In genomic region chr10:40177323-40177962, GRCm38 (mm10) we compare ENCODE assay signal across 9 mouse cellular contexts. TPM values are rescaled to one million over a fixed set of nuclear protein-coding genes. Genes with fewer than 3 reads are reported as not detected.
A peak's percentile ranks its signal among the peaks of the same experiment; 100 is the strongest.
DNase-seq lines count a peak whose midpoint lies in the region; ATAC-seq lines count a peak whose summit lies in the region.
"Had no signal": no experiment of that assay in that cellular context is flagged by ENCODE, and none has a peak within 500 bp of the region (broad histone marks: within the 10 kb centered on the region; RNA-seq: fewer than 3 reads in every experiment).

No protein-coding gene starts in this region.

- H3K4me2 ChIP-seq in kidney, embryonic 16.5 days (replicated peaks; ENCODE audit: low read depth, low read length), result no peak overlapping the region
- H3K4me2 ChIP-seq in forebrain, embryonic 13.5 days, result no peak overlapping the region

- intact Hi-C loops in gastrocnemius, postnatal 36 days (cut with DNase I), result no loop called here

- 48% methylated on average over 6 of the region's 6 CpGs for WGBS in kidney, embryonic 16.5 days
- WGBS in forebrain, embryonic 13.5 days, result 50% methylated on average over 6 of the region's 6 CpGs

- no peaks in the 10 kb centered on the region for H3K36me3 ChIP-seq in kidney, embryonic 16.5 days (ENCODE audit: insufficient read depth, low read length)
- H3K36me3 ChIP-seq in forebrain, embryonic 13.5 days (ENCODE audit: poor library complexity, severe bottlenecking), result no peaks in the 10 kb centered on the region

- no peaks in the 10 kb centered on the region for H3K9me3 ChIP-seq in kidney, embryonic 16.5 days (ENCODE audit: low read length)
- H3K9me3 ChIP-seq in forebrain, embryonic 13.5 days (replicated peaks), result no peaks in the 10 kb centered on the region

- no peak overlapping the region for H3K9ac ChIP-seq in kidney, embryonic 16.5 days (replicated peaks; ENCODE audit: low read length)
- H3K9ac ChIP-seq in forebrain, embryonic 13.5 days, result no peak overlapping the region

- H3K27ac ChIP-seq in kidney, embryonic 16.5 days (ENCODE audit: low read length), result no peak overlapping the region
- H3K27ac ChIP-seq in forebrain, embryonic 13.5 days, result no peak overlapping the region
- H3K27ac ChIP-seq: kidney, postnatal 0 days had no signal

- H3K27me3 ChIP-seq in kidney, embryonic 16.5 days (ENCODE audit: insufficient read depth, low read length), result no peaks in the 10 kb centered on the region
- no peaks in the 10 kb centered on the region for H3K27me3 ChIP-seq in forebrain, embryonic 13.5 days

- no peak overlapping the region for H3K4me3 ChIP-seq in kidney, embryonic 16.5 days (ENCODE audit: low read length)
- H3K4me3 ChIP-seq in forebrain, embryonic 13.5 days, result no peak overlapping the region

- ATAC-seq in kidney, embryonic 16.5 days (ENCODE audit: low FRiP score, low TSS enrichment), result no peak
- no peak for ATAC-seq in forebrain, embryonic 13.5 days

- no peaks in the 10 kb centered on the region for H3K4me1 ChIP-seq in kidney, embryonic 16.5 days (ENCODE audit: insufficient read depth, low read length)
- H3K4me1 ChIP-seq in forebrain, embryonic 13.5 days, result no peaks in the 10 kb centered on the region

- DNase-seq in kidney, adult 18-20 months, result peak; percentile 41
- DNase-seq in adrenal gland, adult 18-20 months (ENCODE audit: low spot score in 2 of 2), result peak; percentile 27 to 44
- DNase-seq in heart, adult 9 months (ENCODE audit: low spot score in 2 of 2), result peak; percentile 10 to 50
- peak; percentile 19 to 44 for DNase-seq in layer of hippocampus, postnatal 25 days (ENCODE audit: extremely low spot score in 1 of 2, low spot score in 1 of 2)
- DNase-seq in right cerebral cortex, adult 2 months (ENCODE audit: low spot score in 2 of 2), result peak; percentile 35 to 44
- DNase-seq in gastrocnemius, postnatal 36 days, result no peak

RNA-seq across cellular contexts. Expression of gene Slc16a10, which starts 35.4 kb away (rescaled TPM):
- polyA plus RNA-seq in kidney, embryonic 16.5 days (2015; fragmentation: Nextera tagmentation; extraction: Ambion mirVana), result 9.6 and 10.3 TPM in 2 replicates
- total RNA-seq in adrenal gland, adult 18-20 months (2021), result 10 to 100 TPM; 19.8 to 22.9 TPM
- total RNA-seq in layer of hippocampus, postnatal 25 days (2021), result 1 to 10 TPM; 2.9 to 3.1 TPM
- 10 to 100 TPM; 35.3 to 40.5 TPM for total RNA-seq in gastrocnemius, postnatal 36 days (2021)
- polyA plus RNA-seq in forebrain, embryonic 13.5 days (2015; fragmentation: Nextera tagmentation; extraction: Ambion mirVana), result 3.1 and 6.8 TPM in 2 replicates

Comparison
In these comparisons a context has a peak if more than half of its experiments do, and no peak if none do; other contexts are left out.
1. DNase-seq: peak in kidney, adult 18-20 months (single experiment), adrenal gland, adult 18-20 months (2 of 2), heart, adult 9 months (2 of 2), layer of hippocampus, postnatal 25 days (2 of 2) and right cerebral cortex, adult 2 months (2 of 2); none in gastrocnemius, postnatal 36 days (0 of 2).
2. RNA of gene Slc16a10, which starts 35.4 kb away (total RNA-seq): 35.3 to 40.5 TPM in gastrocnemius, postnatal 36 days and 19.8 to 22.9 TPM in adrenal gland, adult 18-20 months; 2.9 to 3.1 TPM in layer of hippocampus, postnatal 25 days; every median in the first group is over 4 times any median in the second.